Mouse (Mus musculus) kidney, adult 2 months (tissue): ENCODE measurements around the gene Cmbl.

Experiments
- CTCF ChIP-seq: fragments of 200-500 bp; conservative IDR thresholded peaks from 2 replicates; pipeline ENCODE4 v1.5.1; 2011; ENCODE audit warnings: low read depth, mild to moderate bottlenecking, control low read depth, low read length, moderate library complexity, mixed read lengths; ENCODE audit not compliant: insufficient read depth, insufficient read length
- POLR2A ChIP-seq: fragments of 200-500 bp; IDR thresholded peaks from one replicate; pipeline ENCODE4 v1.6.1; 2011; ENCODE audit warnings: low read depth, low read length, control low read depth

GRCm38 (mm10) chr15:31576076-31576475 lies 10.9 kb downstream of the Cmbl start:
- TF ChIP-seq POLR2A = no peak
- TF ChIP-seq CTCF = no peak
